Mouse (Mus musculus): ENCODE results near the gene Brca1. TPM values are rescaled to one million over a fixed set of nuclear protein-coding genes. Genes with fewer than 3 reads are reported as not detected.
"Not testable (repeated sequence)": the region's sequence is repeated elsewhere in the genome, so short reads cannot be mapped to it uniquely, and the experiment has no call there.

The Brca1 gene
- polyA plus RNA-seq, 1 experiment: 1.0 TPM

GRCm38 (mm10) chr11:101474298-101474697 lies 77.5 kb downstream of the Brca1 start:
- Histone ChIP-seq H3K79me2 (ENCODE audit: control insufficient read depth, insufficient read depth) (no peaks in the 10 kb centered on the region), H3ac (ENCODE audit: control insufficient read depth, insufficient read length) (no peak overlapping the region), H3K27me3 (ENCODE audit: control insufficient read depth, insufficient read depth, insufficient read length) (no peaks in the 10 kb centered on the region), H3K4me2 (ENCODE audit: low read depth) (no peak overlapping the region), H3K4me3 (no peak overlapping the region), H3K36me3 (ENCODE audit: control insufficient read depth, insufficient read depth) (no peaks in the 10 kb centered on the region)
- no peak for TF ChIP-seq REST (IDR thresholded peaks at IDR 0.05; ENCODE audit: insufficient read depth, insufficient read length)
- no peak for TF ChIP-seq CEBPB (IDR thresholded peaks at IDR 0.05; ENCODE audit: insufficient read depth, poor library complexity, severe bottlenecking)
- TF ChIP-seq USF1 (IDR thresholded peaks at IDR 0.05; ENCODE audit: low read depth): no peak
- TF ChIP-seq TCF3 (IDR thresholded peaks at IDR 0.05; ENCODE audit: insufficient read length, low read depth): no peak
- no peak for TF ChIP-seq MYOG (IDR thresholded peaks at IDR 0.05; ENCODE audit: control insufficient read depth in 1 of 3, insufficient read depth in 1 of 3, insufficient read length in 2 of 3, low read depth in 2 of 3)
- TF ChIP-seq TCF12 (IDR thresholded peaks at IDR 0.05; ENCODE audit: insufficient read depth, poor library complexity, severe bottlenecking): no peak
- no peak for TF ChIP-seq SRF (IDR thresholded peaks at IDR 0.05; ENCODE audit: control insufficient read depth, insufficient read length, low read depth)
- TF ChIP-seq POLR2AphosphoS2 (IDR thresholded peaks at IDR 0.05; ENCODE audit: insufficient read length, low read depth): no peak
- no peak for TF ChIP-seq POLR2A (IDR thresholded peaks at IDR 0.05; ENCODE audit: insufficient read length, low read depth)
- TF ChIP-seq MAX (IDR thresholded peaks at IDR 0.05; ENCODE audit: low read depth): no peak

DNA sequence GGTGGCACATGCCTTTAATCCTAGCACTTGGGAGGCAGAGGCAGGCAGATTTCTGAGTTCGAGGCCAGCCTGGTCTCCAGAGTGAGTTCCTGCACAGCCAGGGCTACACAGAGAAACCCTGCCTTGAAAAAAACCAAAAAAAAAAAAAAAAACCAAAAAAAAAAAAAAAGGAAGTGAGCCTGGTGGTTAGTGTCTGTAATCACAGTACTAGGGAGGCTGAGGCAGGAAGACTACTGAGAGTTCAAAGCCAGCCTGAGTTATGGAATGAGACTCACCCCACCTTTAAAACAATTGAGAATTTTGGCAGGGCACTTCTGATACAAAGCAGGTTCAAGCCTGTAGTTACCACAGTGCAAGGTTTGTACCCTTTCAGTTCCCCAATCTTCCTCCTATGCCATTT lies 78.1 kb downstream of the Brca1 start:
- H3K79me2 ChIP-seq (ENCODE audit: control insufficient read depth, insufficient read depth); H3ac ChIP-seq (ENCODE audit: control insufficient read depth, insufficient read length); H3K4me2 ChIP-seq (ENCODE audit: low read depth); H3K27me3 ChIP-seq (ENCODE audit: control insufficient read depth, insufficient read depth, insufficient read length); H3K36me3 ChIP-seq (ENCODE audit: control insufficient read depth, insufficient read depth); H3K4me3 ChIP-seq: not testable (repeated sequence)

DNA sequence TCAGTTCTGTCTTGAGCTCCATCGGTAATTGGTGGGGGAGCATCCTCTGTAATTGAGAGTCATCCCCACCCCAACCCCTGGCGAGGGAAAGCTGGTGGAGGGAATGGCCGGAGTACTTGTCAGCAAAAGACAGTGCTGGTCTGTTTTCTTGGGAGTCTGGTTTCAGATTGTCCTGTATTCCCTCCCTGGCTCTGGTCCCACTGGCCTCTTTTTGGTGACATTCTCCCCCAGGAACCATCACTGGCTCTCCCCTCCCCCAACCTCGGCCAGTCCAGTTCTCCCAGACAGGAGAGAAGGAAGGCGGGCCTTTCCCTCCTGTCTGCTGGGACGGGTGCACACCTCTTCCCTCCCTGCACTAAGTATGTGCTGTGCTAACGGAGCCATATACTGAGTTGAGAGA lies 79.4 kb downstream of the Brca1 start:
- H3K27me3 ChIP-seq (ENCODE audit: control insufficient read depth, insufficient read depth, insufficient read length): no peaks in the 10 kb centered on the region
- no peaks in the 10 kb centered on the region for H3K36me3 ChIP-seq (ENCODE audit: control insufficient read depth, insufficient read depth)
- no peak overlapping the region for H3K4me3 ChIP-seq
- no peak overlapping the region for H3K4me2 ChIP-seq (ENCODE audit: low read depth)
- H3ac ChIP-seq (ENCODE audit: control insufficient read depth, insufficient read length): no peak overlapping the region
- TF ChIP-seq MYOG (IDR thresholded peaks at IDR 0.05; ENCODE audit: control insufficient read depth in 1 of 3, insufficient read depth in 1 of 3, insufficient read length in 2 of 3, low read depth in 2 of 3) (no peak), POLR2AphosphoS2 (IDR thresholded peaks at IDR 0.05; ENCODE audit: insufficient read length, low read depth) (no peak), USF1 (IDR thresholded peaks at IDR 0.05; ENCODE audit: low read depth) (no peak), REST (IDR thresholded peaks at IDR 0.05; ENCODE audit: insufficient read depth, insufficient read length) (no peak), MYOD1 (IDR thresholded peaks at IDR 0.05; ENCODE audit: control insufficient read depth in 1 of 3, insufficient read length in 2 of 3, low read depth in 2 of 3) (no peak), TCF12 (IDR thresholded peaks at IDR 0.05; ENCODE audit: insufficient read depth, poor library complexity, severe bottlenecking) (no peak), MAX (IDR thresholded peaks at IDR 0.05; ENCODE audit: low read depth) (no peak), E2F4 (IDR thresholded peaks at IDR 0.05; ENCODE audit: insufficient read depth) (no peak), POLR2A (IDR thresholded peaks at IDR 0.05; ENCODE audit: insufficient read length, low read depth) (no peak), CEBPB (IDR thresholded peaks at IDR 0.05; ENCODE audit: insufficient read depth, poor library complexity, severe bottlenecking) (no peak), SRF (IDR thresholded peaks at IDR 0.05; ENCODE audit: control insufficient read depth, insufficient read length, low read depth) (no peak), TCF3 (IDR thresholded peaks at IDR 0.05; ENCODE audit: insufficient read length, low read depth) (no peak)
- H3K79me2 ChIP-seq (ENCODE audit: control insufficient read depth, insufficient read depth): no peaks in the 10 kb centered on the region

DNA sequence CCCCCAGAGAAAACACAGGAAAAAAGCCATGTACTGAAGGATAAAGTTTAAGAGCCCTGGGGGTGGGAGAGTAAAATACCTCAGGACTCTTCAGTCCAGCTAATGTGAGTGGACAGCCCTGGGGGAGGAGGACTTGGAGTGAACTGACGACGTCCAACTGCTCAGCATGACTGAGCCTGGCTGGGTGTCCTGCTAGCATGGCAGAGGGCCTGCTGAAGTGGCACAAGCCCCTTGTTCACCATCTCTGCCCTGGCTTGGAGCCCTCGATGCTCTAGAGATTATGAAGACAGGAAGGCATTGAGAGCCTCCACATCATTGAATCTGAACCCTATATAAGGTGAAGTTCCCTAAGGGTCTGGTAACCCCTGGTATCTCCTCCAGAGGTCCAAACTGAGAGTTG lies 79.8 kb downstream of the Brca1 start:
- H3K36me3 ChIP-seq (ENCODE audit: control insufficient read depth, insufficient read depth): no peaks in the 10 kb centered on the region
- H3K27me3 ChIP-seq (ENCODE audit: control insufficient read depth, insufficient read depth, insufficient read length): no peaks in the 10 kb centered on the region
- no peak overlapping the region for H3ac ChIP-seq (ENCODE audit: control insufficient read depth, insufficient read length)
- H3K79me2 ChIP-seq (ENCODE audit: control insufficient read depth, insufficient read depth): no peaks in the 10 kb centered on the region
- H3K4me3 ChIP-seq: no peak overlapping the region
- H3K4me2 ChIP-seq (ENCODE audit: low read depth): no peak overlapping the region
- no peak for TF ChIP-seq USF1 (IDR thresholded peaks at IDR 0.05; ENCODE audit: low read depth)
- TF ChIP-seq POLR2AphosphoS2 (IDR thresholded peaks at IDR 0.05; ENCODE audit: insufficient read length, low read depth): no peak
- no peak for TF ChIP-seq POLR2A (IDR thresholded peaks at IDR 0.05; ENCODE audit: insufficient read length, low read depth)
- no peak for TF ChIP-seq MYOD1 (IDR thresholded peaks at IDR 0.05; ENCODE audit: control insufficient read depth in 1 of 3, insufficient read length in 2 of 3, low read depth in 2 of 3)
- TF ChIP-seq TCF3 (IDR thresholded peaks at IDR 0.05; ENCODE audit: insufficient read length, low read depth): no peak
- TF ChIP-seq MAX (IDR thresholded peaks at IDR 0.05; ENCODE audit: low read depth): no peak
- no peak for TF ChIP-seq TCF12 (IDR thresholded peaks at IDR 0.05; ENCODE audit: insufficient read depth, poor library complexity, severe bottlenecking)
- TF ChIP-seq E2F4 (IDR thresholded peaks at IDR 0.05; ENCODE audit: insufficient read depth): no peak

DNA sequence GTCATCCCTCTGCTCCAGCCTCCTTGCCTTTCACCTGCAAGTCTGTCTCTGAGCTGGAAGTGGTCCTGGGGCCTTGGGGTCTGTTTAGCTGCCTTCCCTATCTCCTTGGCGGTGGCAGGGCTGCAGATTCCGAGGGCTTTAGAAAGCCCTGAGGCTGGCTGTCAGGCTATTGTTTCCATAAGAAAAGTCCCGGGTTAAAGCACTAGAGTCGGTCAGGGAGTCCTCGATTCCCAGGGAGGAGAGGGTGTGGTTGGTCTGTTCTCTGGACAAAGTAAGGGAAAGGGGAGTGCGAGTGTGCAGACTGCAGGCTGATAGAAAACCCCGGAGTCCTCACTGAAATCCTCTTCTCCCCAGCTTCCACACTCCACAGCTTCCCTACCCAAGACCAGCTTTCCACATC lies 81.5 kb downstream of the Brca1 start:
- no peak overlapping the region for H3ac ChIP-seq (ENCODE audit: control insufficient read depth, insufficient read length)
- H3K4me3 ChIP-seq: no peak overlapping the region
- no peak overlapping the region for H3K4me2 ChIP-seq (ENCODE audit: low read depth)
- no peaks in the 10 kb centered on the region for H3K79me2 ChIP-seq (ENCODE audit: control insufficient read depth, insufficient read depth)
- no peaks in the 10 kb centered on the region for H3K36me3 ChIP-seq (ENCODE audit: control insufficient read depth, insufficient read depth)
- no peak for TF ChIP-seq TCF12 (IDR thresholded peaks at IDR 0.05; ENCODE audit: insufficient read depth, poor library complexity, severe bottlenecking)
- TF ChIP-seq TCF3 (IDR thresholded peaks at IDR 0.05; ENCODE audit: insufficient read length, low read depth): no peak
- no peak for TF ChIP-seq USF1 (IDR thresholded peaks at IDR 0.05; ENCODE audit: low read depth)
- TF ChIP-seq REST (IDR thresholded peaks at IDR 0.05; ENCODE audit: insufficient read depth, insufficient read length): no peak
- TF ChIP-seq MYOD1 (IDR thresholded peaks at IDR 0.05; ENCODE audit: control insufficient read depth in 1 of 3, insufficient read length in 2 of 3, low read depth in 2 of 3): no peak
- TF ChIP-seq E2F4 (IDR thresholded peaks at IDR 0.05; ENCODE audit: insufficient read depth): no peak
- no peak for TF ChIP-seq MYOG (IDR thresholded peaks at IDR 0.05; ENCODE audit: control insufficient read depth in 1 of 3, insufficient read depth in 1 of 3, insufficient read length in 2 of 3, low read depth in 2 of 3)
- no peak for TF ChIP-seq MAX (IDR thresholded peaks at IDR 0.05; ENCODE audit: low read depth)
- TF ChIP-seq CEBPB (IDR thresholded peaks at IDR 0.05; ENCODE audit: insufficient read depth, poor library complexity, severe bottlenecking): no peak
- no peak for TF ChIP-seq SRF (IDR thresholded peaks at IDR 0.05; ENCODE audit: control insufficient read depth, insufficient read length, low read depth)
- TF ChIP-seq POLR2A (IDR thresholded peaks at IDR 0.05; ENCODE audit: insufficient read length, low read depth): no peak
- TF ChIP-seq POLR2AphosphoS2 (IDR thresholded peaks at IDR 0.05; ENCODE audit: insufficient read length, low read depth): no peak
- H3K27me3 ChIP-seq (ENCODE audit: control insufficient read depth, insufficient read depth, insufficient read length): no peaks in the 10 kb centered on the region

Data from myocyte (in vitro differentiated cells).